Mouse (Mus musculus) 3134 (cell line): ENCODE results near the gene Rhobtb1.

ENCODE experiments used
- DNase-seq: peaks from one replicate; pipeline ENCODE4 v3.0.0-alpha.2; 2011; ENCODE audit warnings: low spot score; ENCODE audit not compliant: insufficient read length; ENCODE audit errors: extremely low read depth

Rhobtb1 gene

GRCm38 (mm10) chr10:69245151-69245550 lies 93.9 kb downstream of the Rhobtb1 start:
- DNase-seq = no peak

GRCm38 (mm10) chr10:69245906-69246668 lies 94.9 kb downstream of the Rhobtb1 start:
- no peak for DNase-seq

GRCm38 (mm10) chr10:69246762-69247161 lies 95.5 kb downstream of the Rhobtb1 start:
- DNase-seq = no peak

GRCm38 (mm10) chr10:69247311-69248033 lies 96.2 kb downstream of the Rhobtb1 start:
- DNase-seq = no peak

GRCm38 (mm10) chr10:69248261-69249160 lies 97.3 kb downstream of the Rhobtb1 start:
- no peak for DNase-seq

GRCm38 (mm10) chr10:69251254-69251653 lies 100.0 kb downstream of the Rhobtb1 start:
- DNase-seq = no peak

GRCm38 (mm10) chr10:69252112-69253074 lies 101.2 kb downstream of the Rhobtb1 start:
- no peak for DNase-seq

GRCm38 (mm10) chr10:69253075-69253685 lies 101.9 kb downstream of the Rhobtb1 start:
- no peak for DNase-seq

- no peak for DNase-seq
Measured at GRCm38 (mm10) chr10:69253686-69254080, 102.4 kb downstream of the Rhobtb1 start.

- DNase-seq = no peak
Measured at GRCm38 (mm10) chr10:69254390-69254847, 103.2 kb downstream of the Rhobtb1 start.

GRCm38 (mm10) chr10:69255594-69255993 lies 104.4 kb downstream of the Rhobtb1 start:
- DNase-seq = no peak

- no peak for DNase-seq
Measured at GRCm38 (mm10) chr10:69257592-69258133, 106.4 kb downstream of the Rhobtb1 start.

- DNase-seq = no peak
Measured at GRCm38 (mm10) chr10:69258588-69258987, 107.4 kb downstream of the Rhobtb1 start.

- DNase-seq = no peak
Measured at GRCm38 (mm10) chr10:69259161-69259560, 107.9 kb downstream of the Rhobtb1 start.

- DNase-seq = no peak
Measured at GRCm38 (mm10) chr10:69259929-69260328, 108.7 kb downstream of the Rhobtb1 start.

GRCm38 (mm10) chr10:69262918-69263822 lies 111.9 kb downstream of the Rhobtb1 start:
- DNase-seq = no peak

GRCm38 (mm10) chr10:69263906-69264305 lies 112.7 kb downstream of the Rhobtb1 start:
- DNase-seq = no peak

GRCm38 (mm10) chr10:69265421-69265820 lies 114.2 kb downstream of the Rhobtb1 start:
- no peak for DNase-seq
